Mouse (Mus musculus) hindbrain, embryonic 14.5 days (tissue): ENCODE measurements around the gene Kcnh8. TPM values are rescaled to one million over a fixed set of nuclear protein-coding genes. Genes with fewer than 3 reads are reported as not detected.

ENCODE experiments used
- ATAC-seq: fragments of 200-750 bp; cut with Nextera tagmentation; 2 replicates; pipeline ENCODE4 v1.8.0; 2017; ENCODE audit warnings: moderate number of reproducible peaks, mild to moderate bottlenecking, moderate TSS enrichment, moderate library complexity; ENCODE audit not compliant: low FRiP score
- DNase-seq: peaks from one replicate; pipeline ENCODE4 v3.0.0-alpha.2; 2015; ENCODE audit warnings: low spot score
- H3K27ac ChIP-seq: fragments of 300-500 bp; sonication (generic); 2 replicates; pipeline ENCODE4 v1.5.1; 2014; ENCODE audit warnings: mild to moderate bottlenecking, moderate library complexity
- H3K27me3 ChIP-seq: fragments of 300-500 bp; sonication (generic); 2 replicates; pipeline ENCODE4 v1.6.1; 2014; ENCODE audit warnings: mild to moderate bottlenecking, low read length, mixed read lengths; ENCODE audit not compliant: control insufficient read depth, insufficient read depth
- H3K36me3 ChIP-seq: fragments of 300-500 bp; sonication (generic); replicated peaks from 2 replicates; pipeline ENCODE4 v1.6.1; 2014; ENCODE audit not compliant: control insufficient read depth, insufficient read depth
- H3K4me1 ChIP-seq: fragments of 300-500 bp; sonication (generic); replicated peaks from 2 replicates; pipeline ENCODE4 v1.6.1; 2014; ENCODE audit warnings: antibody characterized with exemption, low read length, mixed read lengths; ENCODE audit not compliant: control insufficient read depth, insufficient read depth
- H3K4me2 ChIP-seq: fragments of 300-500 bp; sonication (generic); replicated peaks from 2 replicates; pipeline ENCODE4 v1.6.1; 2014; ENCODE audit warnings: mild to moderate bottlenecking, moderate library complexity
- H3K4me3 ChIP-seq: fragments of 300-500 bp; sonication (generic); replicated peaks from 2 replicates; pipeline ENCODE4 v1.5.1; 2014; ENCODE audit warnings: mild to moderate bottlenecking, low read length
- H3K9ac ChIP-seq: fragments of 300-500 bp; sonication (generic); 2 replicates; pipeline ENCODE4 v1.6.1; 2014
- H3K9me3 ChIP-seq: fragments of 300-500 bp; sonication (generic); 2 replicates; pipeline ENCODE4 v1.6.1; 2016; ENCODE audit warnings: low read length; ENCODE audit not compliant: control insufficient read depth
- WGBS: fragments of 180-500 bp; shearing (Covaris S2); extraction: QIAGEN DNeasy Blood & Tissue Kit; methylation state at CpG from one replicate; pipeline ENCODE4 v1.1.7; 2014; 5-methylcytosine and 5-hydroxymethylcytosine counted together
- polyA plus RNA-seq: library from polyadenylated mRNA; unstranded; fragments of >200 nt; fragmentation: Nextera tagmentation; extraction: Ambion mirVana; gene quantifications from 2 replicates; pipeline ENCODE4 v1.2.1, GENCODE M21; 2014

The Kcnh8 gene
- polyA plus RNA-seq, 1 experiment from 2014 or later: 5.3 TPM

GRCm38 (mm10) chr17:52788151-52788550 lies 185.6 kb downstream of the Kcnh8 start:
- 75% methylated on average over 3 of the region's 3 CpGs for WGBS
- Histone ChIP-seq H3K27ac (no peak overlapping the region), H3K27me3 (no peaks in the 10 kb centered on the region), H3K9me3 (no peaks in the 10 kb centered on the region), H3K36me3 (no peaks in the 10 kb centered on the region), H3K4me1 (no peaks in the 10 kb centered on the region), H3K4me2 (no peak overlapping the region), H3K9ac (no peak overlapping the region), H3K4me3 (no peak overlapping the region)
- ATAC-seq (no peak), DNase-seq (no peak)

GRCm38 (mm10) chr17:52804463-52804862 lies 202.0 kb downstream of the Kcnh8 start:
- DNase-seq: no peak
- H3K4me2 ChIP-seq: no peak overlapping the region
- H3K36me3 ChIP-seq: no peaks in the 10 kb centered on the region
- H3K27me3 ChIP-seq: no peaks in the 10 kb centered on the region
- WGBS: 60% methylated on average over 6 of the region's 6 CpGs
- H3K9me3 ChIP-seq: no peaks in the 10 kb centered on the region
- H3K4me1 ChIP-seq: no peaks in the 10 kb centered on the region
- H3K9ac ChIP-seq: no peak overlapping the region
- no peak for ATAC-seq
- H3K4me3 ChIP-seq: no peak overlapping the region
- no peak overlapping the region for H3K27ac ChIP-seq

GRCm38 (mm10) chr17:52810773-52811172 lies 208.3 kb downstream of the Kcnh8 start:
- H3K36me3 ChIP-seq: no peaks in the 10 kb centered on the region
- H3K9ac ChIP-seq: no peak overlapping the region
- no peak for ATAC-seq
- 0 out of 2 replicates have a peak, but pooled peaks cover 9% of the 10 kb centered on the region for H3K9me3 ChIP-seq
- H3K27me3 ChIP-seq: no peaks in the 10 kb centered on the region
- no peak overlapping the region for H3K4me2 ChIP-seq
- no peak overlapping the region for H3K4me3 ChIP-seq
- H3K4me1 ChIP-seq: no peaks in the 10 kb centered on the region
- peak; percentile 38 for DNase-seq
- H3K27ac ChIP-seq: no peak overlapping the region
- 62% methylated on average over 1 of the region's 1 CpGs for WGBS

- H3K27ac ChIP-seq: no peak overlapping the region
- H3K36me3 ChIP-seq: no peaks in the 10 kb centered on the region
- no peak for DNase-seq
- no peak for ATAC-seq
- 85% methylated on average over 1 of the region's 1 CpGs for WGBS
- H3K9ac ChIP-seq: no peak overlapping the region
- no peaks in the 10 kb centered on the region for H3K27me3 ChIP-seq
- H3K4me2 ChIP-seq: no peak overlapping the region
- H3K9me3 ChIP-seq: 0 out of 2 replicates have a peak, but pooled peaks cover 9% of the 10 kb centered on the region
- H3K4me1 ChIP-seq: no peaks in the 10 kb centered on the region
- no peak overlapping the region for H3K4me3 ChIP-seq
Observed at GRCm38 (mm10) chr17:52819007-52819406, 216.5 kb downstream of the Kcnh8 start.

- no peak overlapping the region for H3K4me2 ChIP-seq
- H3K9me3 ChIP-seq: no peaks in the 10 kb centered on the region
- H3K27me3 ChIP-seq: no peaks in the 10 kb centered on the region
- 97% methylated on average over 4 of the region's 4 CpGs for WGBS
- no peaks in the 10 kb centered on the region for H3K4me1 ChIP-seq
- no peak overlapping the region for H3K9ac ChIP-seq
- H3K27ac ChIP-seq: no peak overlapping the region
- ATAC-seq: no peak
- H3K4me3 ChIP-seq: no peak overlapping the region
- no peak for DNase-seq
- H3K36me3 ChIP-seq: no peaks in the 10 kb centered on the region
Observed at GRCm38 (mm10) chr17:52829678-52830077, 227.2 kb downstream of the Kcnh8 start.

- DNase-seq: no peak
- ATAC-seq: no peak
- H3K36me3 ChIP-seq: no peaks in the 10 kb centered on the region
- no peak overlapping the region for H3K4me2 ChIP-seq
- no peaks in the 10 kb centered on the region for H3K27me3 ChIP-seq
- no peak overlapping the region for H3K4me3 ChIP-seq
- no peak overlapping the region for H3K27ac ChIP-seq
- no peaks in the 10 kb centered on the region for H3K4me1 ChIP-seq
- no peak overlapping the region for H3K9ac ChIP-seq
- no peaks in the 10 kb centered on the region for H3K9me3 ChIP-seq
- 94% methylated on average over 3 of the region's 3 CpGs for WGBS
Observed at GRCm38 (mm10) chr17:52873195-52873594, 270.7 kb downstream of the Kcnh8 start.

GRCm38 (mm10) chr17:52878964-52879363 lies 276.5 kb downstream of the Kcnh8 start:
- Histone ChIP-seq H3K36me3 (no peaks in the 10 kb centered on the region), H3K4me2 (no peak overlapping the region), H3K4me1 (no peaks in the 10 kb centered on the region), H3K27ac (no peak overlapping the region), H3K27me3 (no peaks in the 10 kb centered on the region), H3K9me3 (no peaks in the 10 kb centered on the region), H3K4me3 (no peak overlapping the region), H3K9ac (no peak overlapping the region)
- DNase-seq (no peak), ATAC-seq (no peak)
- whole genome bisulfite sequencing: 53% methylated on average over 1 of the region's 1 CpGs

- no peak overlapping the region for H3K9ac ChIP-seq
- no peak overlapping the region for H3K27ac ChIP-seq
- ATAC-seq: no peak
- H3K27me3 ChIP-seq: no peaks in the 10 kb centered on the region
- H3K4me2 ChIP-seq: no peak overlapping the region
- H3K36me3 ChIP-seq: no peaks in the 10 kb centered on the region
- H3K4me1 ChIP-seq: no peaks in the 10 kb centered on the region
- no peaks in the 10 kb centered on the region for H3K9me3 ChIP-seq
- H3K4me3 ChIP-seq: no peak overlapping the region
- no peak for DNase-seq
- 85% methylated on average over 2 of the region's 2 CpGs for WGBS
Observed at GRCm38 (mm10) chr17:52880051-52880450, 277.5 kb downstream of the Kcnh8 start.

GRCm38 (mm10) chr17:52885210-52885609 lies 282.7 kb downstream of the Kcnh8 start:
- Histone ChIP-seq H3K9ac (no peak overlapping the region), H3K36me3 (no peaks in the 10 kb centered on the region), H3K9me3 (no peaks in the 10 kb centered on the region), H3K27ac (no peak overlapping the region), H3K27me3 (no peaks in the 10 kb centered on the region), H3K4me1 (no peaks in the 10 kb centered on the region), H3K4me2 (no peak overlapping the region), H3K4me3 (no peak overlapping the region)
- no peak for DNase-seq
- WGBS: 79% methylated on average over 1 of the region's 1 CpGs
- ATAC-seq: no peak

GRCm38 (mm10) chr17:52920519-52921106 lies 318.1 kb downstream of the Kcnh8 start:
- no peaks in the 10 kb centered on the region for H3K27me3 ChIP-seq
- no peaks in the 10 kb centered on the region for H3K9me3 ChIP-seq
- H3K36me3 ChIP-seq: no peaks in the 10 kb centered on the region
- no peak overlapping the region for H3K4me2 ChIP-seq
- H3K4me3 ChIP-seq: no peak overlapping the region
- WGBS: 76% methylated on average over 3 of the region's 3 CpGs
- no peaks in the 10 kb centered on the region for H3K4me1 ChIP-seq
- DNase-seq: no peak
- no peak overlapping the region for H3K27ac ChIP-seq
- no peak overlapping the region for H3K9ac ChIP-seq
- no peak for ATAC-seq
